Mouse (Mus musculus): ENCODE data around the gene Elp6. TPM values are rescaled to one million over a fixed set of nuclear protein-coding genes. Genes with fewer than 3 reads are reported as not detected.

The Elp6 gene
- total and polyA plus RNA-seq, 2 experiments, result 5.0 to 7.3 TPM

GRCm38 (mm10) chr9:110350188-110350587, 45.2 kb downstream of the Elp6 start:
- H3K9ac ChIP-seq (ENCODE audit: low read depth, low read length), result no peak overlapping the region
- H3K36me3 ChIP-seq (ENCODE audit: control insufficient read depth, insufficient read depth, low read length), result peaks cover 7% of the 10 kb centered on the region
- TF ChIP-seq POLR2A (IDR thresholded peaks at IDR 0.05; ENCODE audit: extremely low read depth, insufficient read depth, low read length) (no peak), CTCF (IDR thresholded peaks at IDR 0.05; ENCODE audit: low read depth, low read length) (no peak)
- H3K27ac ChIP-seq (replicated peaks; ENCODE audit: insufficient read depth, low read depth, low read length), result peak overlapping the region; percentile 96
- WGBS, result 71% methylated on average over 5 of the region's 5 CpGs
- H3K4me1 ChIP-seq (ENCODE audit: control insufficient read depth, insufficient read depth, low read length), result peaks cover 20% of the 10 kb centered on the region
- peaks cover 39% of the 10 kb centered on the region for H3K79me2 ChIP-seq (ENCODE audit: control insufficient read depth, insufficient read depth, low read length)
- no peak for DNase-seq (ENCODE audit: extremely low read depth, low read depth, low spot score)
- no peak overlapping the region for H3K4me3 ChIP-seq (ENCODE audit: insufficient read depth, low read depth, low read length)
- no peaks in the 10 kb centered on the region for H3K27me3 ChIP-seq (ENCODE audit: control insufficient read depth, insufficient read depth, low read length)

DNA sequence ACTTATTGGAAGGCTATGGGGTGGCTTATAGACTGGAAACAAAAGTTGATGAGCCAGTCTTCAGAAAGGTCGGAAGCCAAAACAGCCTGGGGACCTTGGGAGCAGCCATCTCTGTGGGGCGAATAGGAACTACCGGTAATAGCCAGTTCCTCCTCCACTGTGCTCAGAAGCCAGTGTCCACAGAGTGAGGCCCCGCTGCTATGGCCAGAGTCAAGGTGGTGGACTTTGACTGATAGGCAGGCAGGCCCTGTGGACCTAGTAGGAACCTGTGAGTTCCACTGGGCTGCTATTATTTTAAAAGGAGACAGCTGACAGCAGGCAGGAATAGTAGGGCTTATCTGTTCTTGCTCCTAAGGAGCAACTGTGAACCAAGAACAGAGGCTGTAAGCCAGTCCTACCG, 45.6 kb downstream of the Elp6 start:
- WGBS, result 32% methylated on average over 5 of the region's 5 CpGs
- peaks cover 17% of the 10 kb centered on the region for H3K4me1 ChIP-seq (ENCODE audit: control insufficient read depth, insufficient read depth, low read length)
- no peaks in the 10 kb centered on the region for H3K27me3 ChIP-seq (ENCODE audit: control insufficient read depth, insufficient read depth, low read length)
- H3K27ac ChIP-seq (replicated peaks; ENCODE audit: insufficient read depth, low read depth, low read length), result peak overlapping the region; percentile 96
- DNase-seq (ENCODE audit: extremely low read depth, low read depth, low spot score), result peak; percentile 87
- H3K9ac ChIP-seq (ENCODE audit: low read depth, low read length), result peak overlapping the region; percentile 51
- H3K4me3 ChIP-seq (ENCODE audit: insufficient read depth, low read depth, low read length), result no peak overlapping the region
- peaks cover 9% of the 10 kb centered on the region for H3K36me3 ChIP-seq (ENCODE audit: control insufficient read depth, insufficient read depth, low read length)
- no peak for TF ChIP-seq CTCF (IDR thresholded peaks at IDR 0.05; ENCODE audit: low read depth, low read length)
- peaks cover 39% of the 10 kb centered on the region for H3K79me2 ChIP-seq (ENCODE audit: control insufficient read depth, insufficient read depth, low read length)

GRCm38 (mm10) chr9:110351350-110351749, 46.4 kb downstream of the Elp6 start:
- Histone ChIP-seq H3K9ac (ENCODE audit: low read depth, low read length) (no peak overlapping the region; the same call in 1 of the 2 replicates), H3K4me3 (ENCODE audit: insufficient read depth, low read depth, low read length) (no peak overlapping the region), H3K27ac (replicated peaks; ENCODE audit: insufficient read depth, low read depth, low read length) (peak overlapping the region; percentile 96), H3K36me3 (ENCODE audit: control insufficient read depth, insufficient read depth, low read length) (peaks cover 12% of the 10 kb centered on the region), H3K4me1 (ENCODE audit: control insufficient read depth, insufficient read depth, low read length) (peaks cover 20% of the 10 kb centered on the region), H3K27me3 (ENCODE audit: control insufficient read depth, insufficient read depth, low read length) (no peaks in the 10 kb centered on the region), H3K79me2 (ENCODE audit: control insufficient read depth, insufficient read depth, low read length) (peaks cover 35% of the 10 kb centered on the region)
- 23% methylated on average over 2 of the region's 2 CpGs for WGBS
- peak; percentile 89 for DNase-seq (ENCODE audit: extremely low read depth, low read depth, low spot score)
- TF ChIP-seq POLR2A (IDR thresholded peaks at IDR 0.05; ENCODE audit: extremely low read depth, insufficient read depth, low read length), result no peak
- no peak for TF ChIP-seq CTCF (IDR thresholded peaks at IDR 0.05; ENCODE audit: low read depth, low read length)

GRCm38 (mm10) chr9:110351932-110352632, 47.1 kb downstream of the Elp6 start:
- Histone ChIP-seq H3K36me3 (ENCODE audit: control insufficient read depth, insufficient read depth, low read length) (peaks cover 16% of the 10 kb centered on the region), H3K9ac (ENCODE audit: low read depth, low read length) (peak overlapping the region; percentile 19; the same call in 1 of the 2 replicates), H3K79me2 (ENCODE audit: control insufficient read depth, insufficient read depth, low read length) (peaks cover 30% of the 10 kb centered on the region), H3K27me3 (ENCODE audit: control insufficient read depth, insufficient read depth, low read length) (no peaks in the 10 kb centered on the region), H3K4me3 (ENCODE audit: insufficient read depth, low read depth, low read length) (no peak overlapping the region), H3K27ac (replicated peaks; ENCODE audit: insufficient read depth, low read depth, low read length) (peak overlapping the region; percentile 84), H3K4me1 (ENCODE audit: control insufficient read depth, insufficient read depth, low read length) (peaks cover 20% of the 10 kb centered on the region)
- WGBS, result 70% methylated on average over 8 of the region's 8 CpGs
- no peak for DNase-seq (ENCODE audit: extremely low read depth, low read depth, low spot score)
- TF ChIP-seq CTCF (IDR thresholded peaks at IDR 0.05; ENCODE audit: low read depth, low read length) (no peak), POLR2A (IDR thresholded peaks at IDR 0.05; ENCODE audit: extremely low read depth, insufficient read depth, low read length) (no peak)

DNA sequence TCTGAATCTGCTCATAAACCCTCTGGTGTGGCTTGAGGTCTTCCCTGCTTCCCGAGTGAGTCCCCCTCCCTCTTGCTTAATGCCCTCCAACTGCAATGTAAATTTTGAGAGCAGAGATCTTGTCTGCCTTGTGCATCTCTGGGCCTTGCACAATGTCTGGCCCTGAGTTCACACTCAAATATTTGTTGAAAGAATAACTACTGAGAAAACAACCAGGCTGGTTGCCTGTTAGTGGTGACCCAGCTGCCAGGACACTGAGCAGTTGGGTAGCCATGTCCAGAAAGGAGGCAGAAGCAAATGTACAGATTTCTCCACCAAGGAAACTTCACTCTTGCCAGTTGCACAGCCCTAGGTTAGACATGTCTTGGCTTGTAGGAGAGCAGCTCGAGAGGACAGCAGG, 53.4 kb downstream of the Elp6 start:
- WGBS, result 32% methylated on average over 2 of the region's 2 CpGs

GRCm38 (mm10) chr9:110361299-110361698, 56.3 kb downstream of the Elp6 start:
- TF ChIP-seq CTCF (IDR thresholded peaks at IDR 0.05; ENCODE audit: low read depth, low read length), result no peak
- no peak for TF ChIP-seq POLR2A (IDR thresholded peaks at IDR 0.05; ENCODE audit: extremely low read depth, insufficient read depth, low read length)
- H3K79me2 ChIP-seq (ENCODE audit: control insufficient read depth, insufficient read depth, low read length), result peaks cover 4% of the 10 kb centered on the region; the same call in 1 of the 2 replicates
- 31% methylated on average over 12 of the region's 12 CpGs for WGBS
- H3K4me3 ChIP-seq (ENCODE audit: insufficient read depth, low read depth, low read length), result no peak overlapping the region
- no peaks in the 10 kb centered on the region for H3K27me3 ChIP-seq (ENCODE audit: control insufficient read depth, insufficient read depth, low read length)
- peak overlapping the region; percentile 63 for H3K9ac ChIP-seq (ENCODE audit: low read depth, low read length)
- peaks cover 24% of the 10 kb centered on the region; the same call in 1 of the 2 replicates for H3K36me3 ChIP-seq (ENCODE audit: control insufficient read depth, insufficient read depth, low read length)
- peaks cover 21% of the 10 kb centered on the region for H3K4me1 ChIP-seq (ENCODE audit: control insufficient read depth, insufficient read depth, low read length)
- peak overlapping the region; percentile 85 for H3K27ac ChIP-seq (replicated peaks; ENCODE audit: insufficient read depth, low read depth, low read length)
- DNase-seq (ENCODE audit: extremely low read depth, low read depth, low spot score), result peak; percentile 51

More for the DNA sequence above, 53.4 kb downstream of the Elp6 start:
- H3K9ac ChIP-seq (ENCODE audit: low read depth, low read length), result no peak overlapping the region
- peak overlapping the region; percentile 90 for H3K27ac ChIP-seq (replicated peaks; ENCODE audit: insufficient read depth, low read depth, low read length)
- no peaks in the 10 kb centered on the region for H3K27me3 ChIP-seq (ENCODE audit: control insufficient read depth, insufficient read depth, low read length)
- H3K36me3 ChIP-seq (ENCODE audit: control insufficient read depth, insufficient read depth, low read length), result peaks cover 16% of the 10 kb centered on the region; the same call in 1 of the 2 replicates
- H3K4me1 ChIP-seq (ENCODE audit: control insufficient read depth, insufficient read depth, low read length), result peaks cover 26% of the 10 kb centered on the region
- TF ChIP-seq CTCF (IDR thresholded peaks at IDR 0.05; ENCODE audit: low read depth, low read length) (no peak), POLR2A (IDR thresholded peaks at IDR 0.05; ENCODE audit: extremely low read depth, insufficient read depth, low read length) (no peak)
- peaks cover 2% of the 10 kb centered on the region; the same call in 1 of the 2 replicates for H3K79me2 ChIP-seq (ENCODE audit: control insufficient read depth, insufficient read depth, low read length)
- no peak overlapping the region for H3K4me3 ChIP-seq (ENCODE audit: insufficient read depth, low read depth, low read length)
- peak; percentile 90 for DNase-seq (ENCODE audit: extremely low read depth, low read depth, low spot score)
